Mouse (Mus musculus): Measurements from ENCODE around the gene Cox20.
"Not testable (repeated sequence)": the region's sequence is repeated elsewhere in the genome, so short reads cannot be mapped to it uniquely, and the experiment has no call there.

Gene Cox20

GRCm38 (mm10) chr1:178320723-178321590, 2.0 kb downstream of the Cox20 start:
- DNase-seq, result peak; percentile 15

GRCm38 (mm10) chr1:178321730-178322357, 2.9 kb downstream of the Cox20 start:
- no peak for DNase-seq

GRCm38 (mm10) chr1:178323235-178323634, 4.3 kb downstream of the Cox20 start:
- DNase-seq, result no peak

- DNase-seq, result no peak
These were observed 5.6 kb downstream of the Cox20 start for GRCm38 (mm10) chr1:178324568-178324967.

- DNase-seq, result no peak
These were observed 7.4 kb downstream of the Cox20 start for GRCm38 (mm10) chr1:178326357-178326756.

- DNase-seq, result no peak
These were observed 8.0 kb downstream of the Cox20 start for GRCm38 (mm10) chr1:178326950-178327349.

GRCm38 (mm10) chr1:178329017-178329416, 10.1 kb downstream of the Cox20 start:
- DNase-seq, result no peak

GRCm38 (mm10) chr1:178329946-178330345, 11.0 kb downstream of the Cox20 start:
- DNase-seq, result no peak

GRCm38 (mm10) chr1:178335860-178336261, 16.9 kb downstream of the Cox20 start:
- DNase-seq, result no peak

GRCm38 (mm10) chr1:178336289-178336775, 17.4 kb downstream of the Cox20 start:
- peak; percentile 97 for DNase-seq

GRCm38 (mm10) chr1:178336777-178337481, 18.0 kb downstream of the Cox20 start:
- no peak for DNase-seq

GRCm38 (mm10) chr1:178337551-178338317, 18.8 kb downstream of the Cox20 start, which contains the start of gene Hnrnpu:
Gene Hnrnpu, minus strand, starts transcription at chr1:178337797.
- DNase-seq, result peak; percentile 98

GRCm38 (mm10) chr1:178338318-178338641, 19.4 kb downstream of the Cox20 start:
- DNase-seq, result peak; percentile 47

GRCm38 (mm10) chr1:178340213-178340612, 21.3 kb downstream of the Cox20 start:
- DNase-seq, result no peak

GRCm38 (mm10) chr1:178341435-178341834, 22.5 kb downstream of the Cox20 start:
- no peak for DNase-seq

GRCm38 (mm10) chr1:178342063-178342462, 23.1 kb downstream of the Cox20 start:
- no peak for DNase-seq

- DNase-seq, result no peak
These were observed 23.7 kb downstream of the Cox20 start for GRCm38 (mm10) chr1:178342612-178343011.

- not testable (repeated sequence) for DNase-seq
These were observed 25.3 kb downstream of the Cox20 start for GRCm38 (mm10) chr1:178344071-178344805.

GRCm38 (mm10) chr1:178350792-178351191, 31.9 kb downstream of the Cox20 start:
- DNase-seq, result no peak

GRCm38 (mm10) chr1:178351643-178352042, 32.7 kb downstream of the Cox20 start:
- no peak for DNase-seq

GRCm38 (mm10) chr1:178354576-178354975, 35.6 kb downstream of the Cox20 start:
- DNase-seq, result no peak
